Mouse (Mus musculus) midbrain, embryonic 14.5 days (tissue): ENCODE data around the gene Atp2a1. TPM values are rescaled to one million over a fixed set of nuclear protein-coding genes. Genes with fewer than 3 reads are reported as not detected.
A peak's percentile ranks its signal among the peaks of the same experiment; 100 is the strongest.

Source experiments
- ATAC-seq: fragments of 200-750 bp; cut with Nextera tagmentation; 2 replicates; pipeline ENCODE4 v1.8.0; 2017; ENCODE audit warnings: moderate number of reproducible peaks, moderate library complexity; ENCODE audit not compliant: low FRiP score, low TSS enrichment
- DNase-seq: peaks from one replicate; pipeline ENCODE4 v3.0.0-alpha.2; 2015
- H3K27ac ChIP-seq: fragments of 300-500 bp; sonication (generic); replicated peaks from 2 replicates; pipeline ENCODE4 v1.5.1; 2014; ENCODE audit warnings: mild to moderate bottlenecking, low read depth, low read length, moderate library complexity
- H3K27me3 ChIP-seq: fragments of 300-500 bp; sonication (generic); 2 replicates; pipeline ENCODE4 v1.6.1; 2014; ENCODE audit warnings: low read length, control low read depth, mixed read lengths; ENCODE audit not compliant: control insufficient read depth, insufficient read depth
- H3K36me3 ChIP-seq: fragments of 300-500 bp; sonication (generic); 2 replicates; pipeline ENCODE4 v1.6.1; 2014; ENCODE audit warnings: low read length, control low read depth; ENCODE audit not compliant: control insufficient read depth, insufficient read depth
- H3K4me1 ChIP-seq: fragments of 300-500 bp; sonication (generic); 2 replicates; pipeline ENCODE4 v1.6.1; 2014; ENCODE audit warnings: mild to moderate bottlenecking, antibody characterized with exemption, low read length, control low read depth; ENCODE audit not compliant: control insufficient read depth, insufficient read depth
- H3K4me2 ChIP-seq: fragments of 300-500 bp; sonication (generic); 2 replicates; pipeline ENCODE4 v1.6.1; 2014; ENCODE audit warnings: mild to moderate bottlenecking, low read length, moderate library complexity
- H3K4me3 ChIP-seq: fragments of 300-500 bp; sonication (generic); replicated peaks from 2 replicates; pipeline ENCODE4 v1.5.1; 2014; ENCODE audit warnings: low read depth, low read length
- H3K9ac ChIP-seq: fragments of 300-500 bp; sonication (generic); replicated peaks from 2 replicates; pipeline ENCODE4 v1.6.1; 2014; ENCODE audit warnings: mild to moderate bottlenecking, low read length, moderate library complexity
- H3K9me3 ChIP-seq: fragments of 300-500 bp; sonication (generic); 2 replicates; pipeline ENCODE4 v1.6.1; 2016; ENCODE audit warnings: low read length, control low read depth, mixed read lengths; ENCODE audit not compliant: control insufficient read depth
- WGBS: fragments of 180-500 bp; shearing (Covaris S2); extraction: QIAGEN DNeasy Blood & Tissue Kit; methylation state at CpG from one replicate; pipeline ENCODE4 v1.1.7; 2014; 5-methylcytosine and 5-hydroxymethylcytosine counted together
- polyA plus RNA-seq: library from polyadenylated mRNA; unstranded; fragments of >200 nt; fragmentation: Nextera tagmentation; extraction: Ambion mirVana; gene quantifications from 2 replicates; pipeline ENCODE4 v1.2.1, GENCODE M21; 2014

Atp2a1 gene
- polyA plus RNA-seq, 1 experiment from 2014 or later = 0.39 TPM

DNA sequence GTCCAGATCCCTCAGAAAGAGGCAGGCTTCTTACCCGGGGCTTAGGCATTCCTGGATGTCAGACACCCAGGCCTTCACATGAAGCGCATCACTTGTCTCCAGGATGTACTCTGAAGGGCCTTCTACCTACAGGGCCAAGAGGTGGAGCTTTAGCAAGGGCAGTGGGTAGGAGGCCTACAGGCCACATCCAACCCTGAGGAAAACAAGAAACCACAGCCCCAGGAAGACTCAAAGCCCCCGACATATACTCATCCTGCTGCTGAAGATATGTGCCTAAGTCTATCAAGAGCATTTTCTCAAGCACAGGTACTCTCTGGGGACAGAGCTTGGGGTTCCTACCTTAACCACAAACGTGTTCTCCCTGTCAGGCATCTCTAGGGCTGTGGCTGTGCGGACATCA, 8.5 kb upstream of the Atp2a1 start:
- peaks cover 64% of the 10 kb centered on the region for H3K36me3 ChIP-seq
- no peaks in the 10 kb centered on the region for H3K9me3 ChIP-seq
- no peak overlapping the region for H3K4me3 ChIP-seq
- no peak overlapping the region for H3K27ac ChIP-seq
- over 99% methylated on average over 5 of the region's 5 CpGs for WGBS
- no peak overlapping the region for H3K4me2 ChIP-seq
- no peak overlapping the region for H3K9ac ChIP-seq
- ATAC-seq (no peak), DNase-seq (no peak)
- peaks cover 15% of the 10 kb centered on the region for H3K4me1 ChIP-seq
- H3K27me3 ChIP-seq = no peaks in the 10 kb centered on the region

DNA sequence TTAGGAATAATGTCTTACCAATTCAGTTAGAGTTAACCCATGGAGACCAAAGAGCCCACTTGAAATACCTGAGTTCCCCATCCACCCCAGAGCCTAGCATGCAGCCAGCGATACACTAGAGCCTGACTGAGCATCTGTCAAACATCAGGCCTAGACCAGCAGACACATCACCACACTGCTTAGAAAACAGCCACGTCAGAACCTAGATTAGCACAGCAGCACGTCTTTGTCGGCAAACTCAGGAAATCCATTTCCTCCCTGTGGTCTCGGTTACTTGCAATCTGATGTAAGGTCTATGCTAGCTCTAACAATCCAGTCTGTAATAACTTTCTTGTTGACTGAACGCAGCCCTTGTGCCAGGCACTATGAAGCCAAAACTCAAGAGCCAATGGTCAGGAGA, 7.2 kb upstream of the Atp2a1 start:
- Histone ChIP-seq H3K4me1 (peaks cover 10% of the 10 kb centered on the region), H3K9me3 (no peaks in the 10 kb centered on the region), H3K27ac (no peak overlapping the region), H3K36me3 (peaks cover 67% of the 10 kb centered on the region), H3K4me3 (no peak overlapping the region), H3K9ac (no peak overlapping the region), H3K27me3 (no peaks in the 10 kb centered on the region), H3K4me2 (no peak overlapping the region)
- ATAC-seq (no peak), DNase-seq (no peak)
- 90% methylated on average over 6 of the region's 6 CpGs for WGBS

DNA sequence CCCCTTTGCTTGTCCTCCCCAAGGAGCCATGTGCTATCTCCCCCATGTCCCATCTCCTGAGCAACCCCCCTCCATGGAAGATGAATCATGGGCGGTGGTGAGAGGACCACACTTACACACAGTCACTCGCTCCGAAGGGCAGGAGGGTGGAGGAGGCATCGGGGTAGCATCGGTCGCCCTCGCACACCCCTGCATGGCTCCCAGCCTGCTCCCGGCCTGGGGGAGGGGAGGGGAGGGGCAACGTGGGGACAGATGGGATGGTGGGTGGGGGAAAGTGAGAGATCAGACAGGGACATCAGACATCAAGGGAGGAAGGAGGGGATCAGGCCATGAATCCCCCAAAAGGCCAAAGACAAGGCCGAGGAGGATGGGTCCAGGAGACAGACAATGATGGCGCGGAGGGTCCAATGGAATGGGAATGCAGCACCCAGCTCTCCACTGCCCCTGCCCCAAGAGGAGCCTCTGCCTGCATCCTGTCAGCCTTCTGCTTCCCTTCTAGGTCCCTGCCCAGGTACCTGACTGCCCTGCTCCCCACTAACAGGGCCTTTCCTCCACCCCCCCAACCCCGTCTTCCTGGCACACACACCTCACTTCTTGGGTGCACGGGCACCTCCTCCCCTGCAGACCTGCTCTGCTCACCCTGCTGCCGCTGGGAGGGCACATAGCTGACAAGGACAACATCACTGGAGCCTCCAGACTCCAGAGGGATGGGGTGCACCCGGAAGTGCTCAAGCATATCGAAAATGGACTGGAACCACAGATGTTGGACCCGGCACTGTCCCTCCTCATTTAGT, 5.1 kb upstream of the Atp2a1 start:
- Histone ChIP-seq H3K36me3 (peaks cover 67% of the 10 kb centered on the region), H3K4me3 (no peak overlapping the region), H3K27ac (no peak overlapping the region), H3K4me2 (no peak overlapping the region), H3K9ac (no peak overlapping the region), H3K4me1 (no peaks in the 10 kb centered on the region), H3K9me3 (no peaks in the 10 kb centered on the region), H3K27me3 (no peaks in the 10 kb centered on the region)
- 91% methylated on average over 15 of the region's 18 CpGs for WGBS
- DNase-seq = no peak
- ATAC-seq = no peak

DNA sequence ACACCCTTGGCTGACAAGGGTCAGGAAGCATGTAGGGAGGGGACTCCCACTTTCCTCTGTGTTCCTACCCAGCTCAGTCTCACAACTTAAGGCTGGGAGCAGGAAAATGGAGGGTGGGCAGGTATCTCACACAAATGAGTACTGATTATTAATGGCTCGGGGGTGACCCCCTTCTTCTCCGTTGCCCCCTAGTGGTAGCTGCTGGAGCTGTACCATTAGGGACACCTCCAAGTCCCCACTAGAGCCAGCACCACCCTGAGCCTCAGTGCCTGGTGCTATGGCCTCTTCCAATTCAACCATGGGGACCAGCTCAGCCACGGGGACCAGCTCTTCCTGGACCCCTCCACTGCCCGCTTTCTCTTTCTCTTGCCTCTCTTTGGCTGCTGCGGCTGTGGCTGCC, 4.4 kb upstream of the Atp2a1 start:
- DNase-seq (peak; percentile 44), ATAC-seq (peak; percentile 46; the same call in 1 of the 2 replicates)

DNA sequence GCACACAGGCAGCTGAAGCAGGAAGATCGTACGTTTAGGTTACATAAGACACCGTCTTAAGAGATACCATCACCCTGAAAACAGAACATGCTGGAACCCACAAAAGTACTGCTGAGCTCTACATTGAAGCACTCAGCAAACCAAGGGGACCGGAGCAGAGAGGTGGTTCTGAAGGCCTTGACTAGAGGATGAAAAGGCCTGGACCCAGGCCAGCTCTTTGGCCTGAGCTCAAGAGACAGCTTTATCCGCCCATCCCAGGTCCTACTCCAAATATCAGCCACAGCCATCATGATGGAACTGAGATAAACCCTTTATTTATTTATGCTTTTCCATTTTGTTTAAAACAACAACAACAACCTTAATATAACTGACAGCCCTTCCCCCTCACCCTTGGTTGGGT, 3.8 kb upstream of the Atp2a1 start:
- peaks cover 56% of the 10 kb centered on the region for H3K36me3 ChIP-seq
- H3K4me3 ChIP-seq = no peak overlapping the region
- DNase-seq = no peak
- H3K9me3 ChIP-seq = no peaks in the 10 kb centered on the region
- ATAC-seq = no peak
- H3K27ac ChIP-seq = no peak overlapping the region
- WGBS = 93% methylated on average over 5 of the region's 5 CpGs
- no peaks in the 10 kb centered on the region for H3K4me1 ChIP-seq
- H3K27me3 ChIP-seq = no peaks in the 10 kb centered on the region
- H3K4me2 ChIP-seq = no peak overlapping the region
- no peak overlapping the region for H3K9ac ChIP-seq

More for the DNA sequence above, 4.4 kb upstream of the Atp2a1 start:
- no peak overlapping the region for H3K4me3 ChIP-seq
- H3K27ac ChIP-seq = no peak overlapping the region
- H3K36me3 ChIP-seq = peaks cover 62% of the 10 kb centered on the region
- 64% methylated on average over 5 of the region's 5 CpGs for WGBS
- H3K4me1 ChIP-seq = no peaks in the 10 kb centered on the region
- H3K4me2 ChIP-seq = no peak overlapping the region
- no peak overlapping the region for H3K9ac ChIP-seq
- no peaks in the 10 kb centered on the region for H3K27me3 ChIP-seq
- H3K9me3 ChIP-seq = no peaks in the 10 kb centered on the region

DNA sequence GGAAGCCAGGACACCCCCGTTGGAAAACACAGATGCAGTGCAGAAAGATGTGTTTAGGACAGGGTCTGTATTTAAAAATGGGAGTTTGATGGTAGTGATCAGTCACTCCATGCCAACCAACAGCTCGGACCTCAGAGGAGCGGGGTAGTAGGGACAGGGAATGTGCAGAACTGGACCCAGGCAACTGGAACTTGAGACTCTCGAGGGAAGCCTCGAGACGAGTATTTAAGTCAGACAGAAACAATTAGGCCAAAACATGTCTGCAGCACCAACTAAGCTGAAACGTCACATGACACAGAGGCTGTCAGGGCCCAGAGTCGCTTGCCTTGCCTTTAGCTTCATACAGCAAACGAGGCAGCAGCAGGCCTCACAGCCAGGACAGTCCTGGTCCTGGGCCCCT, 3.2 kb upstream of the Atp2a1 start:
- ATAC-seq (no peak), DNase-seq (no peak)
- H3K36me3 ChIP-seq = peaks cover 50% of the 10 kb centered on the region
- no peak overlapping the region for H3K27ac ChIP-seq
- H3K4me3 ChIP-seq = no peak overlapping the region
- no peaks in the 10 kb centered on the region for H3K9me3 ChIP-seq
- H3K9ac ChIP-seq = no peak overlapping the region
- H3K27me3 ChIP-seq = no peaks in the 10 kb centered on the region
- WGBS = 80% methylated on average over 9 of the region's 9 CpGs
- H3K4me2 ChIP-seq = no peak overlapping the region
- H3K4me1 ChIP-seq = no peaks in the 10 kb centered on the region

DNA sequence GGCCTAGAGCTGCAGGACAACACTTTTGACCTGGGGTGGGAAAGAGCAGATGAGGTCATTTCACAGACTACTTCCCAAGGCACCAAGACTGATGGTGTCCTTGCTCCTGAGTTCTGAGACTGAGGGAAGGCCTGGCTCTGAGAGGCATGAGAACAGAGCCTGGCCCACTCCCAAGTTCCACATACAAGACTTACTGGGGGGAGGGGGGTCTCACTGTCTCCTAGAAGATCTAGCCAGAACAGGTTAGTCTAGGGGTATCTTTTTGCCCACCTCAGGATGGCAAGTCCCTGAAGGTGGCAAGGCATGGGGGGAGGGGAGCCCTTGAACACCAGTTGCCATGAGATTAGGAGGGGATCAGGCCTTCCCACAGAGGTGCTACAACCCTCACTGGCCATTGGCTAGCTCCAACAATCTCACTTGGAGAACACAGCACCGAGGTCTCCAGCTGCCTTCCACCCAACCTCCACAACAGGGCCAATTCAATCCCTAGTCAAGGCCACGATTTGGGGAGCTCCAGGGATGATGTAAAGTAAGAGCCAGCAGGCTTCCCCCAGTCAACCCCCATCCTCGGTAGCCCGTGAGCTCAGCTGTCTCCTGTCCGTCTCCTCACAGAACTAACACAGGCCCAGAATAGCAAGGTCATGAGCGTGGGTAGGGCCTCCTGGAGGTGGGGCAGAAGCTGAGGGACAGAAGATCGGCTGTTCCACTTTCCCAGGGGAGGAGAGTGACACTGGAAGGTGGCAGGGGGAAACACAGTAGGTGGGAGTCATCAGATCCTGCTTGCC, 2.5 kb upstream of the Atp2a1 start:
- WGBS = 61% methylated on average over 7 of the region's 7 CpGs
- no peak overlapping the region for H3K4me3 ChIP-seq
- no peaks in the 10 kb centered on the region for H3K9me3 ChIP-seq
- peaks cover 44% of the 10 kb centered on the region for H3K36me3 ChIP-seq
- H3K9ac ChIP-seq = no peak overlapping the region
- H3K4me1 ChIP-seq = no peaks in the 10 kb centered on the region
- H3K27ac ChIP-seq = no peak overlapping the region
- no peak for ATAC-seq
- no peaks in the 10 kb centered on the region for H3K27me3 ChIP-seq
- no peak overlapping the region for H3K4me2 ChIP-seq
- no peak for DNase-seq

DNA sequence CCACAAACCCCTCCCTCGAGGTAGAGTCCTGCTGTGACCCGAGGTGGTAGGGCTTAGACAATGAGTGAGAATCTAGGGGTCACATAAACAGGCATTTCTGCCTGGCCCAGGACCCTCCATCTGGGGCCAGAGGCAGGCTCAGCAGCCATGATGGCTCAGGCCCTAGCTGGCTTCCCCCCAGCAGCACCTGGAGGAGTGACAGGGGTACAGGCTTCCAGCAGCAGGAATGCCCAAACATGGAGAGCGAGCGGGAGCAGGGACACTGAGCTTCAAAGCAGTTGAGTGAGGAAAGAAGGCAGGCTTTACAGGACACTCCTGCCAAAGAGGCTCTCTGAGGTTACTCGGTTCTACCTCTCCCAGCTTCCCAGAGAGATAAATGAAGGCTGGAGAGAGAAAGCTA, 1.9 kb upstream of the Atp2a1 start:
- H3K27ac ChIP-seq = no peak overlapping the region
- no peak overlapping the region for H3K9ac ChIP-seq
- no peaks in the 10 kb centered on the region for H3K27me3 ChIP-seq
- H3K4me2 ChIP-seq = no peak overlapping the region
- no peaks in the 10 kb centered on the region for H3K9me3 ChIP-seq
- no peak for DNase-seq
- no peaks in the 10 kb centered on the region for H3K4me1 ChIP-seq
- peaks cover 38% of the 10 kb centered on the region for H3K36me3 ChIP-seq
- WGBS = 46% methylated on average over 5 of the region's 5 CpGs
- no peak for ATAC-seq
- no peak overlapping the region for H3K4me3 ChIP-seq

DNA sequence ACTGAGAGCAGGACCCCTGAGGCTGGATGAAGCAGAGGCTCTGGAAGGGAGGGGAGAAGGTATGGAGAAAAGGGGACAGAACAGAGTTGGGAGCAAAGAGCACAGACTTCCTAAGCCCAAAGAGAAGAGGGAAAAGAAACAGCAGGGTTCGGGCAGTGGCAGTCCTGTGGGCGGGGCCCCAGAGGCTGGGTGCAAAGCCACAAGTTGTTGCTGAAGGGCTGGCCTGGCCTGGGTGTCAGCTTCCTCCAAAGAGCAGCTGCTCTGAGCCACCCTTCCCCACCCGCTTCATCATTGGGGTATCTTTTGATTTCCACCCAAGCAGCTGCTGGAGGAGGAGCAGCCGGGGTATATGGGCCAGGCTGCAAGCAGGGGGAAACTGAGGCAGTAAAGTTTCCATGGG, 1.2 kb upstream of the Atp2a1 start:
- WGBS = 70% methylated on average over 4 of the region's 4 CpGs
- ATAC-seq = no peak
- H3K9me3 ChIP-seq = no peaks in the 10 kb centered on the region

More for the DNA sequence above, 1.2 kb upstream of the Atp2a1 start:
- Histone ChIP-seq H3K36me3 (peaks cover 31% of the 10 kb centered on the region), H3K4me3 (no peak overlapping the region), H3K27me3 (no peaks in the 10 kb centered on the region), H3K4me1 (no peaks in the 10 kb centered on the region), H3K27ac (no peak overlapping the region), H3K9ac (no peak overlapping the region), H3K4me2 (no peak overlapping the region)
- no peak for DNase-seq
